Mouse (Mus musculus): ENCODE measurements around the gene Bcl2l2. TPM values are rescaled to one million over a fixed set of nuclear protein-coding genes. Genes with fewer than 3 reads are reported as not detected.

The Bcl2l2 gene
- total RNA-seq, 1 experiment: 7.7 TPM

DNA sequence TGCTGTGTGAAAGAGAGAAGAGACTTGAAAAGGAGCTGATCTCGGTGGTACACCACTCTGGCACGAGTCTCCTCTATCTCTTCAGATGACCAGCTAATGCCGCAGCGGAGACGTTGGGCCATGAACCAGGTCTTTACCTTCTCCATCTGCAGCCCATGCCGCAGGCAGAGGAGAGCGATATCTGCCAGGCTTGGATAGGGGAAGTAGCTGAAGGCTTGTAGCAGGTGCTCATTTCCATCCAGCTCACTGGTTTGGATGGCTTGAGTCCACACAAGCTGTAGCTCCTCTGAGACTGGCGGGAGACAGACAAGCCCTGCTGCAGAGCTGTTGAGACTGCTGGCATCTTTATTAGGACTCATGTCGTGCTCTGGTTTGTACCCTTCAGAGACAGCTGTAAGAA is 25.3 kb upstream of the Bcl2l2 start:
- in situ Hi-C loops (cut with MboI; ENCODE audit: low sequenced_read_pairs in 2 of 2, unreplicated experiment in 2 of 2): no loop called here
- no peak for TF ChIP-seq CHD2 (IDR thresholded peaks at IDR 0.05; ENCODE audit: low read depth, low read length)
- no peak for TF ChIP-seq ZNF384 (IDR thresholded peaks at IDR 0.05; ENCODE audit: low read depth, low read length)
- TF ChIP-seq HCFC1 (IDR thresholded peaks at IDR 0.05; ENCODE audit: borderline replicate concordance, insufficient read depth, low read length): no peak
- no peak for TF ChIP-seq ZC3H11A (IDR thresholded peaks at IDR 0.05; ENCODE audit: borderline replicate concordance, low read depth, low read length)
- no peak for TF ChIP-seq MAFK (IDR thresholded peaks at IDR 0.05; ENCODE audit: insufficient read depth, low read depth, low read length)
- Histone ChIP-seq H3K4me3 (ENCODE audit: insufficient read depth in 1 of 2, low read depth in 1 of 2, low read length in 2 of 2, poor library complexity in 1 of 2, severe bottlenecking in 1 of 2) (no peak overlapping the region), H3K9me3 (ENCODE audit: control insufficient read depth, insufficient read depth, low read depth, low read length) (no peaks in the 10 kb centered on the region), H3K4me1 (ENCODE audit: control insufficient read depth in 2 of 2, insufficient read depth in 2 of 2, low read length in 2 of 2, poor library complexity in 1 of 2) (no peaks in the 10 kb centered on the region), H3K27ac (ENCODE audit: insufficient read depth, low read depth, low read length, poor library complexity, severe bottlenecking) (no peak overlapping the region), H3K9ac (ENCODE audit: insufficient read depth, low read depth, low read length, poor library complexity, severe bottlenecking) (no peak overlapping the region), H3K36me3 (ENCODE audit: control insufficient read depth, insufficient read depth, low read length, poor library complexity, severe bottlenecking) (peaks cover 9% of the 10 kb centered on the region)
- DNase-seq (ENCODE audit: low read depth, low spot score): no peak

DNA sequence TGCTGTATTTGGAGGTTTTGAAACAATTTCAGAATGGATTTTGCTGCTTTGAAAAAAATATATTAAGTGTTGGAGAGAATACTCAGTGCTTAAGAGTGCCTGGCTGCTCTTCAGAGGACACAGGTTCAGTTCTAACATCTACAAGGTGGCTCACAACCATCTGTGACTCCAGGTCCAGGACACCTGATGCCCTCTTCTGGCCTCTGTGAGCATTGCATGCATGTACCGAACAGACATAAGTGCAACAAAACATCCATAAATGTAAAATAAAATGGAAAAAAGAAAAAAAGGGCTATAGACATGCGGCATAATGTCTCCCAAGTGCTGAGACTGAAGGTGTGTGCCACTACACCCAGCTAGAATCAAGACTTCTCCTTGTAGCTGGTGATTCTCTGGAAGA is 22.7 kb upstream of the Bcl2l2 start:
- TF ChIP-seq ZC3H11A (IDR thresholded peaks at IDR 0.05; ENCODE audit: borderline replicate concordance, low read depth, low read length) (0 out of 2 replicates have a peak, but pooled peaks have one; percentile 5), ZNF384 (IDR thresholded peaks at IDR 0.05; ENCODE audit: low read depth, low read length) (no peak)

DNA sequence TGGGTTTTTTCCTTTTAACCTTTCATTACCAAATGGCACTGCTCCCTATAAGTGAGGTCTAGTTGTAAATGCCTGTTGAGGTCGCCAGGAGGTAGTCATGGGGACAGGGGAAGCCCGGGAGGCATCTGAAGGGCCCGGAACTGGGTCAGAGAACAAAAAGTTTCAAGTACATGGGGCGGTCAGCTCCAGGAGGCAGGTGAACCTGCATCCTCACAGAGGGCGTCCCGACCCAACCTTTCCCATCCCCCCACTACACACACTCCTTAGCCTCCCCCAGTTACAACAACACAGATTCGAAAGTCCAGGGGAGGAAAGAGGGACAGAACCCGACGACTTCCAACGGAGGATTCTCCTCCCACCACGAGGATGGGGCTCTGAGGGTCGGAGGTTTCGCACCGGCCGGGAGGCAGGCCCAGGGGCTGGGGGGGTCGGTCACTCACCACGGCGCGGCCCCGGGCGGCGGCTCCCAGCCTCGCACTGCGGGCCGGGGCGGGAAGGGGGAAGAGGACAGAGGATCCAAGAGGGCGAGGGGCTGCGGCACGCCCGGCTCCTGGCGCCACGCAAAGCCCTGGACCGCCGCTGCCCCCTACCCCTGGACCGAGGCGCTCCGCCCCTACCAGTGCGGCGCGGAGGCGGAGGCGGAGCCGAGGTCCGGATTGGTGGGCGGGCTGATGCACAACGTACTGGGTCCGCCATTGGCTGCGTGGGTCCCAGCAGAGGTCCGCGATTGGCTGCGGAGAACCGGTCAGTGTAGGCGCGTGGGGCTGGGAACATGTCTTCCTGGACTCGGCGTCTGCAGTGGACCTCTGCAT is 19.5 kb upstream of the Bcl2l2 start:
- H3K27ac ChIP-seq (ENCODE audit: insufficient read depth, low read depth, low read length, poor library complexity, severe bottlenecking): no peak overlapping the region
- H3K4me3 ChIP-seq (ENCODE audit: insufficient read depth in 1 of 2, low read depth in 1 of 2, low read length in 2 of 2, poor library complexity in 1 of 2, severe bottlenecking in 1 of 2): peak overlapping the region; percentile 88 to 94
- in situ Hi-C loops (cut with MboI; ENCODE audit: low sequenced_read_pairs in 2 of 2, unreplicated experiment in 2 of 2): no loop called here
- peak; percentile 64 for DNase-seq (ENCODE audit: low read depth, low spot score)
- TF ChIP-seq HCFC1 (IDR thresholded peaks at IDR 0.05; ENCODE audit: borderline replicate concordance, insufficient read depth, low read length) (no peak), ZNF384 (IDR thresholded peaks at IDR 0.05; ENCODE audit: low read depth, low read length) (no peak), MAFK (IDR thresholded peaks at IDR 0.05; ENCODE audit: insufficient read depth, low read depth, low read length) (no peak), CHD2 (IDR thresholded peaks at IDR 0.05; ENCODE audit: low read depth, low read length) (no peak), ZC3H11A (IDR thresholded peaks at IDR 0.05; ENCODE audit: borderline replicate concordance, low read depth, low read length) (no peak)
- no peaks in the 10 kb centered on the region for H3K9me3 ChIP-seq (ENCODE audit: control insufficient read depth, insufficient read depth, low read depth, low read length)
- H3K4me1 ChIP-seq (ENCODE audit: control insufficient read depth in 2 of 2, insufficient read depth in 2 of 2, low read length in 2 of 2, poor library complexity in 1 of 2): 0 out of 4 replicates have a peak, but pooled peaks cover 0 to 2% of the 10 kb centered on the region in 2 experiments
- H3K36me3 ChIP-seq (ENCODE audit: control insufficient read depth, insufficient read depth, low read length, poor library complexity, severe bottlenecking): no peaks in the 10 kb centered on the region
- H3K9ac ChIP-seq (ENCODE audit: insufficient read depth, low read depth, low read length, poor library complexity, severe bottlenecking): peak overlapping the region; percentile 81

More for the DNA sequence above, 22.7 kb upstream of the Bcl2l2 start:
- in situ Hi-C loops (cut with MboI; ENCODE audit: low sequenced_read_pairs in 2 of 2, unreplicated experiment in 2 of 2): no loop called here
- H3K9ac ChIP-seq (ENCODE audit: insufficient read depth, low read depth, low read length, poor library complexity, severe bottlenecking): no peak overlapping the region
- H3K4me3 ChIP-seq (ENCODE audit: insufficient read depth in 1 of 2, low read depth in 1 of 2, low read length in 2 of 2, poor library complexity in 1 of 2, severe bottlenecking in 1 of 2): no peak overlapping the region
- H3K9me3 ChIP-seq (ENCODE audit: control insufficient read depth, insufficient read depth, low read depth, low read length): no peaks in the 10 kb centered on the region
- DNase-seq (ENCODE audit: low read depth, low spot score): no peak
- peaks cover 9% of the 10 kb centered on the region for H3K36me3 ChIP-seq (ENCODE audit: control insufficient read depth, insufficient read depth, low read length, poor library complexity, severe bottlenecking)
- H3K27ac ChIP-seq (ENCODE audit: insufficient read depth, low read depth, low read length, poor library complexity, severe bottlenecking): no peak overlapping the region
- no peaks in the 10 kb centered on the region for H3K4me1 ChIP-seq (ENCODE audit: control insufficient read depth in 2 of 2, insufficient read depth in 2 of 2, low read length in 2 of 2, poor library complexity in 1 of 2)

DNA sequence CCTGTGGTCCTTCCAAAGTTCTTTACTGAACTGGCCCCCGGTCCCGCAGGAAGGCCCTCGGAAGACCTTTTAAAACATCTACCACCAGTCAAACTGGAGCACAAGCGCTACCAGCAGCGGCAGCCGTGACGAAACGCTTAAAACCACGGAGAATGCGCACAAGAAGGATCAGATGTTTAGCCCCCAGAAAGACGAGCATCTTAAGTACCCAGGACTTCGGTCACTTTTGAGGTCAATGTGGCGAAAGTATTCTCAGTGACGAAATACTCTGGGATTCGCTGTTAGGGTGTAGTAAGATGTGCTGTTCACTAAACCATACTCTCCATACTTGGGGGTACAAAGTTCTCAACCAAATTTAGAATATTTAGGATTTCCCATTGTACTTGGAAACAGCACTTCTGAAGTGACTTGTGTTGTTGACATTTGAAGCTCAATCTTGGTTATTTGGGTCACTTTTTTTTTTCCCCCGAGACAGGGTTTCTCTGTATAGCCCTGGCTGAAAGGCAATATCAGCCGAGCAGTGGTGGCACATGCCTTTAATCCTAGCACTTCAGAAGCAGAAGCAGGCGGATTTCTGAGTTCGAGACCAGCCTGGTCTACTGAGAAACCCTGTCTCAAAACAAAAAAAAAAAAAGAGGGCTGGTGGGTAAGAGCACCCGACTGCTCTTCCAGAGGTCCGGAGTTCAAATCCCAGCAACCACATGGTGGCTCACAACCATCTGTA is 18.7 kb upstream of the Bcl2l2 start:
- Histone ChIP-seq H3K27ac (ENCODE audit: insufficient read depth, low read depth, low read length, poor library complexity, severe bottlenecking) (no peak overlapping the region), H3K36me3 (ENCODE audit: control insufficient read depth, insufficient read depth, low read length, poor library complexity, severe bottlenecking) (no peaks in the 10 kb centered on the region), H3K9ac (ENCODE audit: insufficient read depth, low read depth, low read length, poor library complexity, severe bottlenecking) (peak overlapping the region; percentile 66), H3K4me1 (ENCODE audit: control insufficient read depth in 2 of 2, insufficient read depth in 2 of 2, low read length in 2 of 2, poor library complexity in 1 of 2) (0 out of 4 replicates have a peak, but pooled peaks cover 0 to 2% of the 10 kb centered on the region in 2 experiments), H3K4me3 (ENCODE audit: insufficient read depth in 1 of 2, low read depth in 1 of 2, low read length in 2 of 2, poor library complexity in 1 of 2, severe bottlenecking in 1 of 2) (peak overlapping the region; percentile 88 to 94), H3K9me3 (ENCODE audit: control insufficient read depth, insufficient read depth, low read depth, low read length) (no peaks in the 10 kb centered on the region)
- no peak for DNase-seq (ENCODE audit: low read depth, low spot score)
- in situ Hi-C loops (cut with MboI; ENCODE audit: low sequenced_read_pairs in 2 of 2, unreplicated experiment in 2 of 2): no loop called here
- TF ChIP-seq MAFK (IDR thresholded peaks at IDR 0.05; ENCODE audit: insufficient read depth, low read depth, low read length) (no peak), HCFC1 (IDR thresholded peaks at IDR 0.05; ENCODE audit: borderline replicate concordance, insufficient read depth, low read length) (no peak), CHD2 (IDR thresholded peaks at IDR 0.05; ENCODE audit: low read depth, low read length) (no peak), ZNF384 (IDR thresholded peaks at IDR 0.05; ENCODE audit: low read depth, low read length) (no peak), ZC3H11A (IDR thresholded peaks at IDR 0.05; ENCODE audit: borderline replicate concordance, low read depth, low read length) (no peak)

Measured in ES-E14 (cell line).